Mouse (Mus musculus) forebrain, embryonic 13.5 days (tissue): ENCODE measurements around the gene Ftl1. TPM values are rescaled to one million over a fixed set of nuclear protein-coding genes. Genes with fewer than 3 reads are reported as not detected.
A peak's percentile ranks its signal among the peaks of the same experiment; 100 is the strongest.

Source experiments
- ATAC-seq: fragments of 200-750 bp; cut with Nextera tagmentation; 2 replicates; pipeline ENCODE4 v1.8.0; 2017
- H3K27ac ChIP-seq: fragments of 300-500 bp; sonication (generic); 2 replicates; pipeline ENCODE4 v1.5.1; 2015; ENCODE audit warnings: inconsistent platforms, mild to moderate bottlenecking, moderate library complexity
- H3K27me3 ChIP-seq: fragments of 300-500 bp; sonication (generic); 2 replicates; pipeline ENCODE4 v1.6.1; 2015; ENCODE audit warnings: mild to moderate bottlenecking, inconsistent platforms
- H3K36me3 ChIP-seq: fragments of 300-500 bp; sonication (generic); 2 replicates; pipeline ENCODE4 v1.6.1; 2015; ENCODE audit warnings: mild to moderate bottlenecking, inconsistent platforms; ENCODE audit not compliant: poor library complexity, severe bottlenecking
- H3K4me1 ChIP-seq: fragments of 300-500 bp; sonication (generic); 2 replicates; pipeline ENCODE4 v1.6.1; 2015; ENCODE audit warnings: inconsistent platforms
- H3K4me2 ChIP-seq: fragments of 300-500 bp; sonication (generic); 2 replicates; pipeline ENCODE4 v1.6.1; 2015; ENCODE audit warnings: inconsistent platforms, mild to moderate bottlenecking, moderate library complexity
- H3K4me3 ChIP-seq: fragments of 300-500 bp; sonication (generic); 2 replicates; pipeline ENCODE4 v1.5.1; 2015; ENCODE audit warnings: mild to moderate bottlenecking, inconsistent platforms
- H3K9ac ChIP-seq: fragments of 300-500 bp; sonication (generic); 2 replicates; pipeline ENCODE4 v1.6.1; 2015; ENCODE audit warnings: mild to moderate bottlenecking, inconsistent platforms
- H3K9me3 ChIP-seq: fragments of 300-500 bp; sonication (generic); replicated peaks from 2 replicates; pipeline ENCODE4 v1.6.1; 2016; ENCODE audit warnings: inconsistent platforms
- WGBS: fragments of 180-500 bp; shearing (Covaris S2); methylation state at CpG from one replicate; pipeline ENCODE4 v1.1.7; 2015; 5-methylcytosine and 5-hydroxymethylcytosine counted together
- polyA plus RNA-seq: library from polyadenylated mRNA; unstranded; fragments of >200 nt; fragmentation: Nextera tagmentation; extraction: Ambion mirVana; gene quantifications from 2 replicates; pipeline ENCODE4 v1.2.1, GENCODE M21; 2015

Ftl1 gene
- polyA plus RNA-seq, 1 experiment from 2014 or later = 6,730 TPM

- Histone ChIP-seq H3K27me3 (no peaks in the 10 kb centered on the region), H3K4me1 (peaks cover 49% of the 10 kb centered on the region), H3K4me2 (0 out of 2 replicates have a peak overlapping the region, but pooled peaks have one; percentile 10), H3K9me3 (no peaks in the 10 kb centered on the region), H3K36me3 (peaks cover 72% of the 10 kb centered on the region), H3K9ac (no peak overlapping the region), H3K4me3 (no peak overlapping the region), H3K27ac (peak overlapping the region; percentile 79)
- no peak for ATAC-seq
- 51% methylated on average over 13 of the region's 13 CpGs for WGBS
These were observed 1.2 kb upstream of the Ftl1 start for GRCm38 (mm10) chr7:45460860-45461314.

GRCm38 (mm10) chr7:45460377-45460776 lies 693 bp upstream of the Ftl1 start:
- Histone ChIP-seq H3K4me3 (peak overlapping the region; percentile 92), H3K4me2 (peak overlapping the region; percentile 59), H3K27me3 (no peaks in the 10 kb centered on the region), H3K4me1 (peaks cover 44% of the 10 kb centered on the region), H3K36me3 (peaks cover 70% of the 10 kb centered on the region), H3K9ac (peak overlapping the region; percentile 51; the same call in 1 of the 2 replicates), H3K9me3 (no peaks in the 10 kb centered on the region), H3K27ac (peak overlapping the region; percentile 79)
- no peak for ATAC-seq
- WGBS = 80% methylated on average over 7 of the region's 7 CpGs

- Histone ChIP-seq H3K9ac (peak overlapping the region; percentile 96), H3K4me2 (peak overlapping the region; percentile 67), H3K27ac (peak overlapping the region; percentile 96), H3K4me1 (peaks cover 37% of the 10 kb centered on the region), H3K9me3 (no peaks in the 10 kb centered on the region), H3K36me3 (peaks cover 70% of the 10 kb centered on the region), H3K4me3 (peak overlapping the region; percentile 92), H3K27me3 (no peaks in the 10 kb centered on the region)
- ATAC-seq = peak; percentile 78
- under 1% methylated on average over 42 of the region's 43 CpGs for WGBS
These were observed 728 bp downstream of the Ftl1 start for GRCm38 (mm10) chr7:45458748-45459563.

GRCm38 (mm10) chr7:45457204-45458060 lies 2.3 kb downstream of the Ftl1 start:
- Histone ChIP-seq H3K27ac (peak overlapping the region; percentile 31), H3K4me1 (peaks cover 37% of the 10 kb centered on the region), H3K9ac (peak overlapping the region; percentile 96), H3K4me3 (peak overlapping the region; percentile 92), H3K4me2 (peak overlapping the region; percentile 67), H3K9me3 (no peaks in the 10 kb centered on the region), H3K36me3 (peaks cover 63% of the 10 kb centered on the region), H3K27me3 (no peaks in the 10 kb centered on the region)
- 76% methylated on average over 9 of the region's 10 CpGs for WGBS
- no peak for ATAC-seq

GRCm38 (mm10) chr7:45456721-45457203 lies 2.9 kb downstream of the Ftl1 start:
- ATAC-seq = no peak
- H3K4me1 ChIP-seq = peaks cover 37% of the 10 kb centered on the region
- peak overlapping the region; percentile 96 for H3K9ac ChIP-seq
- H3K27me3 ChIP-seq = no peaks in the 10 kb centered on the region
- peak overlapping the region; percentile 67 for H3K4me2 ChIP-seq
- no peaks in the 10 kb centered on the region for H3K9me3 ChIP-seq
- peak overlapping the region; percentile 31 for H3K27ac ChIP-seq
- peak overlapping the region; percentile 92 for H3K4me3 ChIP-seq
- 62% methylated on average over 9 of the region's 9 CpGs for WGBS
- H3K36me3 ChIP-seq = peaks cover 63% of the 10 kb centered on the region

GRCm38 (mm10) chr7:45455932-45456696 lies 3.6 kb downstream of the Ftl1 start:
- H3K36me3 ChIP-seq = peaks cover 61% of the 10 kb centered on the region
- no peak overlapping the region for H3K27ac ChIP-seq
- no peak overlapping the region for H3K4me2 ChIP-seq
- no peak for ATAC-seq
- H3K9me3 ChIP-seq = no peaks in the 10 kb centered on the region
- H3K4me1 ChIP-seq = peaks cover 36% of the 10 kb centered on the region
- no peaks in the 10 kb centered on the region for H3K27me3 ChIP-seq
- H3K4me3 ChIP-seq = no peak overlapping the region
- no peak overlapping the region for H3K9ac ChIP-seq
- 76% methylated on average over 13 of the region's 13 CpGs for WGBS

- H3K36me3 ChIP-seq = peaks cover 63% of the 10 kb centered on the region
These were observed 4.7 kb downstream of the Ftl1 start for GRCm38 (mm10) chr7:45454971-45455370.

GRCm38 (mm10) chr7:45451344-45451982 lies 8.2 kb downstream of the Ftl1 start:
- peak; percentile 74 for ATAC-seq
- no peak overlapping the region for H3K4me2 ChIP-seq
- peak overlapping the region; percentile 23; the same call in 1 of the 2 replicates for H3K9ac ChIP-seq
- no peaks in the 10 kb centered on the region for H3K9me3 ChIP-seq
- H3K4me1 ChIP-seq = peaks cover 4% of the 10 kb centered on the region; the same call in 1 of the 2 replicates
- no peak overlapping the region for H3K27ac ChIP-seq
- WGBS = 54% methylated on average over 23 of the region's 23 CpGs
- H3K36me3 ChIP-seq = peaks cover 59% of the 10 kb centered on the region
- no peaks in the 10 kb centered on the region for H3K27me3 ChIP-seq
- H3K4me3 ChIP-seq = no peak overlapping the region

More at GRCm38 (mm10) chr7:45454971-45455370, 4.7 kb downstream of the Ftl1 start:
- Histone ChIP-seq H3K27ac (no peak overlapping the region), H3K4me1 (peaks cover 25% of the 10 kb centered on the region), H3K9me3 (no peaks in the 10 kb centered on the region), H3K27me3 (no peaks in the 10 kb centered on the region), H3K4me2 (no peak overlapping the region), H3K4me3 (no peak overlapping the region), H3K9ac (no peak overlapping the region)
- no peak for ATAC-seq
- 93% methylated on average over 15 of the region's 15 CpGs for WGBS

GRCm38 (mm10) chr7:45449974-45450373 lies 9.7 kb downstream of the Ftl1 start:
- Histone ChIP-seq H3K36me3 (peaks cover 51% of the 10 kb centered on the region), H3K4me1 (no peaks in the 10 kb centered on the region), H3K27me3 (no peaks in the 10 kb centered on the region), H3K27ac (no peak overlapping the region), H3K4me3 (no peak overlapping the region), H3K9me3 (no peaks in the 10 kb centered on the region), H3K4me2 (no peak overlapping the region), H3K9ac (no peak overlapping the region)
- 90% methylated on average over 1 of the region's 1 CpGs for WGBS
- no peak for ATAC-seq

GRCm38 (mm10) chr7:45447325-45447990 lies 12.2 kb downstream of the Ftl1 start:
- no peak overlapping the region for H3K27ac ChIP-seq
- H3K9ac ChIP-seq = no peak overlapping the region
- H3K4me1 ChIP-seq = no peaks in the 10 kb centered on the region
- H3K9me3 ChIP-seq = no peaks in the 10 kb centered on the region
- H3K4me2 ChIP-seq = no peak overlapping the region
- WGBS = 44% methylated on average over 11 of the region's 11 CpGs
- H3K36me3 ChIP-seq = peaks cover 57% of the 10 kb centered on the region
- no peaks in the 10 kb centered on the region for H3K27me3 ChIP-seq
- no peak for ATAC-seq
- H3K4me3 ChIP-seq = no peak overlapping the region

GRCm38 (mm10) chr7:45446589-45446988 lies 13.1 kb downstream of the Ftl1 start:
- no peak for ATAC-seq
- Histone ChIP-seq H3K27me3 (no peaks in the 10 kb centered on the region), H3K4me3 (no peak overlapping the region), H3K9ac (no peak overlapping the region), H3K4me2 (no peak overlapping the region), H3K36me3 (peaks cover 54% of the 10 kb centered on the region), H3K27ac (no peak overlapping the region), H3K4me1 (no peaks in the 10 kb centered on the region), H3K9me3 (no peaks in the 10 kb centered on the region)
